Mouse (Mus musculus): ENCODE data around the gene Ddah1.
"Not testable (repeated sequence)": the region's sequence is repeated elsewhere in the genome, so short reads cannot be mapped to it uniquely, and the experiment has no call there.

Gene Ddah1

DNA sequence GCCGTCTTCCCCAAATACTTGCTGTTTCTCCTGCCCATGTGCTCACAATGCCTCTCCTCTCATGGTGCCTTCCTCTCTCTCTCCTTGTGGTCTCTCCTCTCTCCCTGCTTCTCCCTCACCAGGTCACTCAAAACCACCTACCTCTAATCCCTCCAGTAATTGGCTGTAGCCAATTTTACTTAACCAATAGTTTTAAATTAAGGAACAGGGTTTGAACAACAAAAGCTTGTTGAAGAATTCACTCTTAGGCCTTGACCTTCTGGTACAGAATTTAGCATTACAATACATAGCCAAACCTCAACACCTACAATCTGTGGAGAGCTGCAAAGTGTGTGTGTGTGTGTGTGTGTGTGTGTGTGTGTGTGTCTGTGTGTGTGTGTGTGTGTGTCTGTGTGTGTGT is 114.8 kb downstream of the Ddah1 start:
- DNase-seq = no peak

DNA sequence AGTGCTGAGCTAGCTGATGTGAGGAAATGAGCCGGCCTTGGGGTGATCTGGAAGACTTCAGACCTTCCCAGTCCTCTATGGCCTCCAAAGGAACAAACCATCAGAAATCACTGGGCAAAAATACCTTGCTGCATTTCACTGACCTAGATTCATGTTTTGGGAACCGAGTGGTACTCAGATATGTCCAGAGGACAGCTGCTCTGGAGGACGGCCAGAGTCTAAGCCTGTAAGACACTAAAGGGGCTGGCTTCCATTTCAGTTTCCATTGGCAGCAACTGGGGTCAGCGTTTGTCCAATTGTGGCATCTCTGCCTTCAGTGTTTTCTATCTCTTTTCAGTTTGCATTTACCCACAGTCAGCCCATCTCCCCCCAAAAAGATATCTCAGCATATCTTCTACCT is 115.7 kb downstream of the Ddah1 start:
- no peak for DNase-seq

DNA sequence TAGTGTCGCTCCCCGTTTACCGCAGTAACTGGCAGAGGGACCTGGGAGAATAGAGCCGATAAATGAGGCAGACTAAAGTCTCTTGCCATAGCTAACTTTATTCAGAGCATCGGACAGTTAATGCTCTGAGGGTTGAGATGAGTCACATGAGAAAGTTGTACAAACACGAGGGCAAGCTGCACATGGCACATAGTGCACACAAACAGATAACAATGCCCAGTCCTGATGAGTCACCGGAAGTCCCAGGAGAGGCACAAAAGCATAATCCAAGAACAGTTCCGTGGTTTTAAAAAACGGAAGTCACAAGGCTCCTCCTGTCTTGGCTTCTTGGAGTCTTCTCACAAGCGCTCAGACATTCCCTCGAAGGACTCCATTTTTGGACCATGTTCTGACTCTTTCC is 117.6 kb downstream of the Ddah1 start:
- no peak for DNase-seq

DNA sequence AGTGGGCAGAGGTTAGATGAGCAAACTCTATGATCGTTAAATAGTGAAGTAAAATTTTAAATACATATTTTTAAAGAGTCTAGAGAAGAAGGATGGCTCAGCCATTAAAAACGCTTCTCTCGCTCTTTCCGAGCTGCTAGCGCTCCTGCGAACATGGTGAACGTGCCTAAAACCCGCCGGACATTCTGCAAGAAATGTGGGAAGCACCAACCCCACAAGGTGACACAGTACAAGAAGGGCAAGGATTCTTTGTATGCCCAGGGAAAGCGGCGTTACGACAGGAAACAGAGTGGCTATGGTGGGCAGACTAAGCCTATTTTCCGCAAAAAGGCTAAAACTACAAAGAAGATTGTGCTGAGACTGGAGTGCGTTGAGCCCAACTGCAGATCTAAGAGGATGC is 120.4 kb downstream of the Ddah1 start:
- not testable (repeated sequence) for DNase-seq

DNA sequence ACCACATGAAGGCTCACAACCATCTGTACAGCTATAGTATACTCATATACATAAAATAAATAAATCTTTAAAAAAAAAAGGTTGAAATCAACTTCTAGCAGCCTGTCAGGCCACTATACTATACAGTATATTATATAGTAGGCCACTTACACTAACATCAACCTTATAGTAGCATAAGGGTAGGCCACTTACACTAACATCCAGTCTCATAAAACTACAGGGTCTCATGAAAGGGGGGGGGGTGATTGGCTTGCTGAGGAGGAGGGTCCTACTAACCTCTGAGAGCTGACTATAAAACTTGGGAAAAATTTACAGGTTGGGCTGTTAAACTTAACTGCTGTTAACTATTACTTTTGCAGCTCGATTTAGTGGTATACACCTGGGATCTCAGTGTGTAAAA is 121.9 kb downstream of the Ddah1 start:
- DNase-seq = no peak

DNA sequence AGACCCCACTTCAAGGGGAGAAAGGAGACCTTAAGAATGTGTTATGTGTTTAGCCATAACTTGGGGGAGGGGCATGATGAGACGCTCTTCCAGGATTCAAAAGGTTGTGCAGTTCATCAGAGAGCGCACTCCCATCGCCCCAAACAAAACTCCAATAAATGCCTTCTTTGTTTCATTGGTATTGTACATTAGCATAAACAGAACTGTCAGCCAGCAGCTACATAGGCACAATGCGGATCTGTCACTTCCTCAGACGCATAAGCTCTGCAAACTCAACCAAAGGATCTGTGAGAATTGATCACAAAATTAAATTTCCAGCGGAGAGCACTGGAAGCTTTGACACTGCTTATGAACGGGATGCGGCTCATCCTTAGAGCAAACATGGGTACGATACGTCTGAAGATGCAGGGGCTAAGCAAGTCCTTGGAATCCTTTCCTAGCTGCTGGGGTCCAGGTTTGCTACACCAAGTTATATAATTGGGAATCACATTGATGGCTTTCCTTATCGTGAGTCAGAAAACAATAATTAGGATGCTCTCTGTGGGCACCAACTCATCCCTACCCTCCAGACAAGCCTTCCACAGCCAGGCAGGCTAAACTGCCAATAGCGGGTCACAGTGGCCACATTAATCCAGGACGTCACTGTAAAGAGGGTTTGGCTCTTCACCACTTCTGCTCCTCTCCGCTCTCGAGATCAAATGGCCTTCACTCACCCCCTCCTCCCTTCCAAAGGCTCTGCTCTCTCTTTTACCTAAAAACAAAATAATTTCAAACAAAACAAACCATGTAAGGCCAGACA is 123.8 kb downstream of the Ddah1 start:
- no peak for DNase-seq

DNA sequence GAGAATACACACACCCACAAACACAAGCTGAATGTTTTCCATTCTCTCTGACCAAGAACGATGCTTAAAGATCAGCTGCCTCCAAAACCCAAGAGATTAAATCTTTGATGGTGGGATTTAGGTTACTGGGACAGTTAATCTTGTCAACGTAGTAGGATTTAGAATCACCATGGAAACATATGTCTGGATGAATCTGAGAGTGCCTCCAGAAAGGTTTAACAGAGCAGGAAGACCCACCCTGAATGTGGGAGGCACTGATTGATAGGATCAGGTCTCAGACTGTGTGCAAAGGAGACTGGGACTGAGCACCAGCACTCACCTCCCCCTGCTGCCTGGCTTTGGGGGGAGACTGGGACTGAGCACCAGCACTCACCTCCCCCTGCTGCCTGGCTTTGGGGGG is 124.8 kb downstream of the Ddah1 start:
- no peak for DNase-seq

DNA sequence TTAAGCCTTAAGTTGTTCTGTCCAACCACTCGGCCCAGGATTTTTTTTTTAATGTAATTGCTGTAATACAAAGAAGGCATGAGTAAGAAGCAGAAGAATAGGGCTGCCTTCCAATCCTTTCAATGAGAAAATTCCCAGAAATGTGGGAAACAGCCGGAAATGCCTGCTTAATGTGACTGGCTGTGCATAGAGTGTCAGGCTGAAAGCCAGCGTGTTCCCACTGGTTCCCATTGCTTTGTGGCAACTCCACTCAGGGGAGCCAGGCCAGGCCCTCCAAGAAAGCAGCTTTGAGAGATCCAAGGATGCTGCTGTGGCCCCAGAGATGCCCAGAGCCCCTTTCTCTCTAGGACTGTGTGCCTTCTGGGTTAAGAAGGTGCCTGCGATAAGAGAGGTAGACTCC is 126.9 kb downstream of the Ddah1 start:
- DNase-seq = peak; percentile 14

DNA sequence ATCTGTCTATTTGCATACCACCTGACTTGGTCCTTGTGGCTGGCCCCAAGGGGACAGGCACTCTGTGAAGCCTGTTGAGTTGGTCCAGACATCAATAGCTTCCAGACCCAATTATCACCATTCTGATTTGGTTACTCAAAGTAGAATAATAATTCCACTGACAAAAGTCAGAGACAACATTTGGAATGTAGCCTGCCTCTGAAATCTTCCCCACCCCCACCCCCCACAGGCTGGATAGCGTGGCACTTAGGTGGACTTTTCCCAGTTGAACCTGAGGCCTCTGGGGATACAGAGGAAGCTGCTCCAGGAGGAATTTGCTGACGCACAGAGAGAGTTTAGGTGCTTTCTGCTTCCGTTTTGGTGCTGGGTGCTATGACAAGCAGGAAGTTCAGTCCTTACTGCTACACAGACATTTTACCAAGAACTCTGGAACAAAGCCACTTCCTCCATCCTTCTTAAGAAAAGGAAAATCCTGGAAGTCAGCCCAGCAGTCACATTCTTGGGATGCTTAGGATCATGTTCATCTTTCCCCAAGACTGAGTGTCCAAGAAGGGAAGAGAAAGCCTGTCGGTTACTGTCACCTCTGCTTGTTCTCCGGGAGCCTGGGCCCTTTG is 127.5 kb downstream of the Ddah1 start:
- DNase-seq = peak; percentile 70

DNA sequence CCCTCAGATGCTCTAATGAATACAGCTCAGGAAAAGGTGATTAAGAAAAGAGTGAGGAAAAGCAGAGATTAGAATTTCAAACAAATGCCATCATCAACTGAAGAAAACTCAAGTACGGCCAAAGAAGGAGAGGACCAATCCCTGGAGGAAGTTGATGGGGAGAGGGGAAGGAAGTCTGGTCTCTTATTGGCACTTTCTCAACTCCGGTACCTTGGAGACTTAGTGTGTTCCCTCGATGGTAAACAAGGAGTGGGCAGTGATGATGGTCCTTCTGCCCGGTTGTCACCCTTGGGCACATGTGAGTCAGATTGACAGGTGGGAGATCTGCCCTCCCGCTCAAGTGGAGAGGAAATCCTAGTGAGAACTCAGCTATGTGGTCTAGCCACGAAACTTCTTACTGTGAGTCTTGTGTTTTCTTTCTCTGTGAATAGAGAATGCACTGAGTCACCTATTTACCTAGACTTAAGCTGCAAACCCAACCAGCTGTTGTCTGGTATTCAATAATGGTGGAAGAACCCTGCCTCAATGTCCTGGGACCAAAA is 129.0 kb downstream of the Ddah1 start:
- DNase-seq = no peak

DNA sequence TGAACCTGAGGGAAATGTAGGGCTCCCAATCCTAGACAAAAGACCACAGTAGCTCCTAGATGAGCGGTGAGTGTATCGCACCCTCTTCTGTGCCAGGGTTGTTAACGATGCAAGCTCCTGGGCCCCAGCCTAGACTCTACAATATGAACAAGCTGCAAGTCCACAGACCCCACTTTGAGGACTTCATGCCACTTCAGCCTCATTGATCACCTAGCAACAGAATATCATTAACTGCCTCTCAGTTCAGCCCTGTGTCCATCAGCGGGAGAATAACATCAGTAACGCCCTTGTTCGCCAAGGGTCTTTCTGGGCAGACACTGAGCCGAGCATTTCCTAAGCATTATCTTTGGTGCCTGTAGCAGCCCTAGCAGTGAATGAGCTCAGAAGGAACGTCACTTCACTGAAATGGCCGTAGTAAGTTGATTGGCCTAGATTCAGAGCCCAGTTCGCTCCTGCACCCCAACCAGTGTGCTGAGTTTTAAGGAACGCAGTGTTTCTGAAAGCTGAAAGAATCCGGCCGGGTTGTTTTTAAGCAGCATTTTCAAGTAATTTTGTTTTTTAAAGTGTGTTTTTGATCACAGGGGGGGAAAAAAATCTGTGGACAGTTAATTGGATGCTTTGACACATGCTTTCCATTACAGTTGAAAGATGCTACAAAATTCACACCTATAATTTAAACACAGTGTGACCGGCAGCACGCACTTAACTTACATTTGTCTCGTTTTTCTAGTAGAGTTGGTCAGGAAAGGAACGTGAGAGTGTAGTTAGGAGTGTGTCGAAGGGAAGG is 132.1 kb downstream of the Ddah1 start:
- DNase-seq = no peak

DNA sequence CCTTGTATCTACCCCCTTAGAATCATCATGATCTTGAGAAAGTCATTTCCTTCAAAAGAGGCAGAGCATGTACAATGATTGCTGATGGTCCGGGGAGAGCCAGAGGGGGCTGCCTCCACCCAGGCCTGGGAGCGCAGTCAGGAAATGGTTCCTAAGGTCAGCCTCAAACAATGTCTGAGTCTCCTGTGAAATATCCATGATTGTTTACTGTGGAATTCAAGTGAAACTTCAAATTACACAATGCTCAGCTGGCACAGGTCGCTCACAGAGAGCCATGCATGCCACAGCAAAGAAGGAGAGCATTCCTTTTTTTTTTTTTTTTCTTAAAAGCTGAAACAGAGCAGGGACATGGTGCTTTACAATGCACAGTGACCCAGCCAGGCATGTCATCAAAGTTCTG is 134.0 kb downstream of the Ddah1 start:
- DNase-seq = no peak

DNA sequence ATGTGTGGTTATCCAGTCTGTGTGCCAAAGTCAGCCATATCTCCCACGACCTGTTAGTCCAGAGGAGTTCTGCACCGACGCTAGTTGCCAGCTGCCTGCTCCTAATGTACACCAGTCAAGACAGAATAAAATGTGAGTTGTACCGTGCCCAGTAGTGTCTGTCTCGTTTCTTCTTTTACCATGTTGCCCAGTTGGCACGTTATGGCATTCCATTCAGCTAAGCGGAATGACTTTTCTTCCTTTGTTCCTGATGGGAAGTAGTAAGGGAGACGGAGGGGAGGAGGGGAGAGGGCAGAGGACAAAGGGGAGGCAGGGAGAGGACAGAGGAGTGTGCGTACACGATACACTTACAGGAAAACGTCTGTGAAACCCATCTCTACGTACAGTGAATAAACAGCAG is 135.7 kb downstream of the Ddah1 start:
- DNase-seq = no peak

DNA sequence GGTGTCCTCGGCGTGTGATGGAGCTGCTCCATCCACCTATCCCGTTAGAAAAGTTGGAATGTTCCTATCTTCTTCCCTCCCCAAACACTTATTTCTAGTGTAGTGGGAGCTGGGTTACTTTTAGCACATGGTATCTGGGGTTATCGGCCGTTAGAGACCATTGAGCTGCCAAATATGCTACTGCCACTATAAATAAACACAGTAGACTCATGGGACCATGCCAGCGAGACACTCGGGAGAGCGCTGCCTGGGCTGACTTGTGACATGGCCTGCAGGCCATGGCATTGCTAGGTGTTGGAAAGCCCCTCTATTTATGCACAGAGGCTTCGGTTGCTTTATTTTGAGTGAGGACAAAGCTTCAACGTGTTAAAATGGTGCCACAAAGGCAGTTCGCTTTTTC is 139.3 kb downstream of the Ddah1 start:
- no peak for DNase-seq

DNA sequence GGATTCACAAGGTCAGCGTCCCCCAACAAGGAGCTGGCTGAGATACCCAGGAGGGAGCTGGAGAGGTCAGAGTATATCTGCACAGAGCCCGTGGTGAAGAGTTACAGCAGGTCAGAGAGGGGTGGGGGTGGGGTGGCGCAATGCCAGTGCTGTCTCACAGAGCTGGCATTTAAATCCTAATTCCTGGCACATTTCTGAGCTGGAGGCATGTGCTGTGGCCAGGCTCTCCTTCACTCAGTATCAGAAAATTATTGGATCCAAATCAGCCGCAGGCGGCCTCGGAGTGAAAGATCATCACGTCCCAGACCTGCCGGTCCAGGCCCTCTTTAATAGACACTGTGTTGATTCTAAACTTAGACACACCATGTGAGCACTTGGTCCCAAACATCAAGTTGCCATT is 141.4 kb downstream of the Ddah1 start:
- no peak for DNase-seq

DNA sequence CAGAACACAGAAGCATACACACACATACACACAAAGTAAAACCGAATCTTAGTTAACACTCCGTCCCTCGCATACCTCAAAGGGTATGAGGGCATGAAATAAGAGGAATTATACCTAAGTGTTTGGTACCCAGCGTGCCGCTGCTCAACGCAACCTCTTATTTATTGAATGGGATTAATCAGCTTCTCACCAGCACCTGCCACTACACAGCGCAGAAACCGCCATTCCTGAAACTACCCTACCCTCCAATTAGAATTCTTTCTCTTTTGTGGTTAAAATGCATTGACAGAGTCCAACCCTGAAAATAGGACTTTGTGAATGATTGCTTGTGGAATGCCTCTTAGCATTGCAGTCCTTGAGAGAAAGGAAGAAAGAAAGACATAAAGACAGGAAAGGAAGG is 145.1 kb downstream of the Ddah1 start:
- DNase-seq = no peak

DNA sequence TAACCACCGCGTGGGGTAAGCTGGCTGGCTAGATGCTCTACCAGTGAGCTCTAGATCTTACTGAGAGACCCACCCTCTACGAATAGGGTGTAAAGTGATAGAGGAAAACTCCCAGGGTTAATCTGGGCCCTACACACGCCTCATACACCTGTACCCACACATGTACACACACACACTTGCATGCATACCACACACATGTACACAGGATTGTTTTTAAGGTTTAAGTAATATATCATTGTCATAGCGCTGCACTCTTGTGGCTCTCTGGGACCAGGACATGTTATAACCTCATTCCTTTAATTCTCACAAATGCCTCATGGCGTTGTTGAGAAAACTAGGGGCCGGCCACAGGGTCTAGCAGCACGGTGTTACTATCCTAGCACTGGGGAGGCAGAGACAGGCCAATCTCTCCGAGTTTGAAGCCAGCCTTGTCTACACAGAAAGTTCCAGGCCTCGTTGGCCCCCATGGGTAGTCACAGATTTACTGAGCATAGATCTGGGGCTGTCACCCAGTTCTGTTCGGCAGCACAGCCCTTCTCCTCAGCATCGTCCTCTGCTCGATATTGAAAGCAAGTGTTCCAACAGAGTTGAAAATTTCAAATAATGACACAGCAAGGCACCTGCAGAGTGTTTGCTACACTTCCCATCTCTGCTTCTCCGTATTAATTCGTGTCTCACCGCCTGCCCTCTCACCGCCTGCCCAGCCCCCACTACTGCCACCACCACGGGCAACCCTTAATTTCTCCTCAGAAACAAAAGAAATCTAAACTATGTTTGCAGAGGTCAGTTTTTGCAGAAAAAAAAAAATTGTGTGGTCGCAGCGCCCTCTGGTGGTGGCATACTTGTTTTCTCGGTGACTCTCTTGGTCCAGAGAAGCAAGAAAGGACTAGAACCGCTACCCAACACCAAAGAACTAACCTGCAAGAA is 146.6 kb downstream of the Ddah1 start:
- peak; percentile 23 for DNase-seq

DNA sequence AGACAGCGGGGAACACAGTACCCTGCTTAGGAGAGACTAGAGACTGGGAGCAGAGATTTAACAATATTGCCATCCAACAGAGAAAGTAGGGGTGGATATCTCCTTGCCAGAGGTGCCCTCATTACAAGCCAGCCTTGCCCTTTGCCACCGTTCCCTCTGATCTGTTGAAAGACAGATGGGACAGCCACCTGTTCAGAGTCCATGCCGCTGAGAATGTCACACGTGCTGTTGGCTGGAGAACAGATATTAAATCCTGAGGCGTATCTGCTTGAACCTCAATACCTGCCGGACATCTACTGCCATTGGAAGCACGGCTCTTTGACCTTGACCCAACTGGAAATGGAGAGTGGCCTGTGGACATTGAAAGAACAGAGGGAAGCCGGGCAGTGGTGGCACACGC is 148.1 kb downstream of the Ddah1 start:
- DNase-seq = no peak

DNA sequence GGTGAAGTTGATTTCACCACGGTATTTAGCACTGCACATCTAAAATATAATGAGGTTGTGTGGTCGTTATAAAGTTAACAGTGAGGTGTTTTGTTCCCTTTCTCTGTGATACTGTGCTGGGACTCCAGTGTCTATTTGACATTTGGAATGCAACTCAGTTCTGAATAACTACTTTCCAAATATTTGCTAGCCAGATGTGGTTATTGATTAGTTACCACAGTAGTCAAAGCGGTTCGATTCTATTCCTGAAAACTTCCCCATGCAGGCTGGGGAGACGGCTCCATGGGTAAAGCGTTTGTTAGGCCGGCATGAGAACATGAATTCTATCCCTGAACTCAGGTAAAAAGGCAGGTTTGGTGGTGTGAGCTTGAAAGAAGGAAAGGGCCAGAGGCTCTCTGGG is 154.0 kb downstream of the Ddah1 start:
- DNase-seq = no peak

DNA sequence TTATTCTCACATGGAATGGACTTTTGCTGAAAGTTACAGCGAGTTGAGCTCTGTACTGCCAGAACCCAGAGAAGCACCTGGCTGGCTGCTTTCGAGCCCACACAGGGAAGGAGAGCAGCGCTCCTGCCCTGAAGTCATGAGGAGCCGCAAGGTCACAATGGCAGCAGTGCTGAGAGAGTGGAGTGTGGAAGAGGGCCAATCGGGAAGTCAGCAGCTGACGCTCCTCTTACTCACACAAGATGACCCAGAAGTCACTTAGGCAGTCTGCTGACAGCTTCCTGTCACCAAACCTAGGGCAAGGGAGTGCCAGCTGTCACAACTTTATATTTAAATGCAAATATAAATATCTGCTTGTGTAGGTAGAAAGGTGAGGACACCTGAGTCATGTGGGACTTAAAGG is 154.8 kb downstream of the Ddah1 start:
- DNase-seq = no peak

DNA sequence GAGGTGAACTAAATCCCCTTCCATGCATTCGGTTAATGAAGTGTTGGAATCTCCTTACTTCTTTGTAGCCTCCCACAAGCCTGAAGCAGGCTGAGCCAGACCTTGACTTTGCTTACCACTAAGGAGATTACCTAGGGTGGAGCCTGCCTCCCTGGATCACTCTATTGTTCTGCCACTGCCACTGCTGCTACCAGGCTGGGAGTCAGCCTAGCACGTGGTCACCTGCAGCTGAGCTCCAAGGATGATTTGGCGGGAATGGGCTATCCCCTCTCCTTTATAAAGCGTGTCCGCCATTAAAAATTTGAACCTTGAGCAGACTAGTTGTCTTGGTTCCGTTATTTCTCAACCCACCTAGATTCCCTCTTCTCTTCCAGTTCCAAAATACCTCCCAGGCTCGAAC is 155.5 kb downstream of the Ddah1 start:
- DNase-seq = not testable (repeated sequence)

DNA sequence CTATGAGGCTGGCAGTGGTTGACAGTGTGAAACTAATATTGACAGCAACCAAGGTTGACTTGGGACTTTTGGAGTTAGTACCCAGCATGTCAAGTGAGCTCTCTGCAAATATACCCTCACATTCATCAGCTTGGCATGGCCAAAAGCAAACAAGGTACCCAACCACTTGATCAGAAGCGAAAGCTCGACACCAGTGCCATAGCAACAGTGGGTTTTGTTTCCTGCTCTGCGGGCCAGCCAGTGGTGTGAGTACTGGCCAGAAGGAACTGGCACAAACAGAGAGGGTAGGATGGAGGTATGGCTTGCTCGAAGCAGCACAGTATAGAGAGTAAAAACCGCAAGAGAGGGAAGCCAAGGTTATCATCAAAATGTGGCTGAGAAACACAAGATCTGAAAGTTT is 157.9 kb downstream of the Ddah1 start:
- no peak for DNase-seq

DNA sequence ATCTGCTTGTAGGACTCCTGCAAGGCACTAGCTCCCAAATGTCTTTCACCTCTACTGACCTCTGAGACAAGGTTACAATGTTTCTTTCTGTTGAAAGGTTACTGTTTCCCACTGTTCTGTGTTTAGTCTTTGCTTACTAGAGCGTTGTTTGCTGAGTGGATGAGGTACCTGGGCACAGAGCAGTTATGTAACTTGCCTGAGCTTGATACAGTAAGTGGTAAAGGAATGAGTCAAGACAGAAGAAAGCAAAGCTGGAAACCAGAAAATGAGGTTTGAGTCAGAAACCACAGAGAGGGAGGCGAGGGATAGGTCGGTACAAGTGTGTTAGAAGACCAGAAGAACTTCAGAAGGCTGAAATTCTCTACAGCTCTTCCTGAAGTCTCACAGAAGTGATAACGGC is 158.4 kb downstream of the Ddah1 start:
- DNase-seq = no peak
